Mouse (Mus musculus) activated CD4-positive, CD25-positive, alpha-beta regulatory T cell, adult 9 weeks (primary cell): ENCODE data around the gene Slfn14. TPM values are rescaled to one million over a fixed set of nuclear protein-coding genes. Genes with fewer than 3 reads are reported as not detected.

Experiments used
- polyA plus RNA-seq: library from polyadenylated mRNA; unstranded; fragments of 100-300 nt; shearing (Covaris generic); gene quantifications from one replicate; pipeline ENCODE4 v1.2.1, GENCODE M21; 2017

The Slfn14 gene
- 0.32 TPM for polyA plus RNA-seq

GRCm38 (mm10) chr11:83286566-83286965 is at the start of gene Slfn14:
TSS of gene Slfn14 (minus strand) at chr11:83286726.

GRCm38 (mm10) chr11:83302526-83303251 is 16.2 kb upstream of the Slfn14 start, which contains the start of gene Pex12:
TSS of gene Pex12 (minus strand) at chr11:83302586.

GRCm38 (mm10) chr11:83298225-83299195 is 12.0 kb upstream of the Slfn14 start, which contains the start of gene Ap2b1:
TSS of gene Ap2b1 (plus strand) at chr11:83299024.

Other genes with a start within 250 kb of the Slfn14 start
- 617 TPM for gene Slfn2, start 221.6 kb downstream of the Slfn14 start, polyA plus RNA-seq
- gene Slfn1, start 169.9 kb downstream of the Slfn14 start, polyA plus RNA-seq = 239 TPM
- 0.93 TPM for gene Slfn4, start 111.5 kb downstream of the Slfn14 start, polyA plus RNA-seq
- 7.4 TPM for gene Slfn3, start 95.4 kb downstream of the Slfn14 start, polyA plus RNA-seq
- gene Ap2b1, start 12.3 kb upstream of the Slfn14 start, polyA plus RNA-seq = 56.3 TPM
- gene Pex12, start 15.9 kb upstream of the Slfn14 start, polyA plus RNA-seq = 13.2 TPM
- not detected for gene Rasl10b, start 122.4 kb upstream of the Slfn14 start, polyA plus RNA-seq
- gene Gas2l2, start 142.7 kb upstream of the Slfn14 start, polyA plus RNA-seq = not detected
- 2.3 TPM for gene 1700020L24Rik, start 151.0 kb upstream of the Slfn14 start, polyA plus RNA-seq
- not detected for gene Mmp28, start 176.3 kb upstream of the Slfn14 start, polyA plus RNA-seq
- gene Taf15, start 186.4 kb upstream of the Slfn14 start, polyA plus RNA-seq = 20.1 TPM
- gene Heatr9, start 235.4 kb upstream of the Slfn14 start, polyA plus RNA-seq = 0.39 TPM
- gene Ccl5, start 243.8 kb upstream of the Slfn14 start, polyA plus RNA-seq = 192 TPM